Mouse (Mus musculus): ENCODE data around the gene Samm50. TPM values are rescaled to one million over a fixed set of nuclear protein-coding genes. Genes with fewer than 3 reads are reported as not detected.
"Not testable (repeated sequence)": the region's sequence is repeated elsewhere in the genome, so short reads cannot be mapped to it uniquely, and the experiment has no call there.

Gene Samm50
- 25.7 and 30.5 TPM in 2 replicates for total RNA-seq (2015)
- total RNA-seq (2017) = 26.0 and 26.4 TPM in 2 replicates

DNA sequence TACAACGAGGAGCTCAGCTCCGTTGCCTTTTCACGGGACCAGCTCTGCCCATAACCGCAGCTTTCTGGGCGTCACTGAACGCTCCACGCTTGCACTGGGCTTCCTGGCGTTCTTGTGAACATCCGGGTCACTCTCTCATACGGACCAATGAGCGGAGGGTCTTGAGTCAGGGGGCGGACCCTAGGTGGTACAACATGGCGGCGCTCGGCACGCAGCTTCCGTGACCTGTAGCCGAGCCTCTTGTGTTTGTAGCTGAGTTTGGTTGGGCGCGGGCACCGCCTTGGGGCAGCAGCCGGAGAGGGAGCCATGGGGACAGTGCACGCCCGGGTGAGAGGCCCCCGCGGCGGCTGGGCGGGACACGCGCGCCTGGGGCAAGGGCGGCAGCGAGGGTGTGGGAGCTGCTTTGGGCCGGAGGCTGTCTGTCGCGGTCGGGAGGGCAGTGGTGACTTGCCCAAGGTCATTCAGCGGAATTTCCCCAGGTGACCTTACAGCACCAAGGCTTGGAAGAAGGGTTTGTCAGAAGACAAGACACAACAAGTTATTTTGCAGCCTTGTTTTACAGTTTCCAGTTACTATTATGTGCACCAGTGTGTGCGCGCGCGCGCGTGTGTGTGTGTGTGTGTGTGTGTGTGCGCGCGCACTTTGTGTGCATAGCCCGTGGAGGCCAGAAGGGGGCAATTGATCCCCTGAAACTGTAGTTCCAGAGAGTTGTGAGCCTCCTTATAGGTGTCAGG is at the start of gene Samm50:
TSS of gene Samm50 (plus strand) at position 184 of the 734 bp plus-strand sequence.
- peak; percentile 98 for ATAC-seq (ENCODE audit: poor library complexity, severe bottlenecking)

DNA sequence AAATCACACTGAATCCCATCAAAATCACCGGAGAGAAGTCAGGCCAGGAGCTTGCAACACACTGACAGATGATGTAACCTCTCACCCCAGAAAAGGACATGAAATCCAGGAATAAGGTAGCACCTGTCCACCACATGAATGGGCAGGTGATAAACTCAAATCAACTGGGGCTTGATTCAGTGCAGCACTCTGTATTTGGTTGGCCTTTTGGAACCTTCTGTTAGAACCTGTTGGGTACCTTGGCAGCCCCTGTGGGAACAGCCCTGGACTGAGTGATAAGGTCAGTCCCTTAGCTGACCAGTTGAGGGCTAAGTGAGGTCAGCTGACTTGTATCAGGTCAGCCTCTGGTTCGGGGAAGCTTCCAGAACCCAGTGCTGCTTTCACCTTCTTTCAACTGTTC is 35.9 kb upstream of the Samm50 start:
- no peak for ATAC-seq (ENCODE audit: poor library complexity, severe bottlenecking)

DNA sequence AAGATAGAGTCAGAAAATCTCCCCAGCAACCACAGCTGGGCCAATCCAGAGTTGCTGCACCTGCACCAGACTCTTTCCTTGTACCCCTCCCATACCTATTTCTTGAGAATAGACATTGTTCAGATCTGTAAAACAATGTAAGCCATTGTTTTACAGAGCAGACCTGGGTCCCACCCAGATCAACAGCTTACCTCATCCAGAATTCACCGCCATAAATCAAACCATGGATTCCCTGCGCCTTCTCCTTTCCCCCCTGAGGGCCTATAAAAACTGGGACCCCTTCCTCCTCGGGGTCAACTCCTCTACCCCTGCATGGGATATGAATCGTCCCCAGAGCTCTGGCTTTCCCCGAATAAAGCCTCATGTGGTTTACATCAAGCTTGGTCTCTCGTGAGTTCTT is 34.5 kb upstream of the Samm50 start:
- not testable (repeated sequence) for ATAC-seq (ENCODE audit: poor library complexity, severe bottlenecking)

DNA sequence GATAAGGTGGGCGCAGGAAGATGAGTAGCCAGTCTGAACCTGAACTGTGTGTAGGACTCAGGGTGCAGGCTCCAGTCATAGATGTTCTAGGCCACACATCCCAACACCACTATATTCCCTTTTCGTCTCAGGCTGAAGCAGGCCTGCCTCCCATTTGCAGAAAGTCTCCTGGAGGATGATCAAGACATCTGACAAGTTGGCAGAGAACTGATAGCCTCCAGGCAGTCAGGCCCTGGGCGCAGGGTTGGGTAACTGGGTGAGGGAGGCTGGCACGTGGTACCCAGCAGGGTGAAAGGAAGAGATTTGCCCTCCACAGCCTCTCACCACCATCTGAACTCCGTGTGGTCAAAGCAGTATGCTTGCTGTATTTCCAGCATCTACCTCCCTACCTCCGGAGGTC is 30.2 kb upstream of the Samm50 start:
- no peak for ATAC-seq (ENCODE audit: poor library complexity, severe bottlenecking)

DNA sequence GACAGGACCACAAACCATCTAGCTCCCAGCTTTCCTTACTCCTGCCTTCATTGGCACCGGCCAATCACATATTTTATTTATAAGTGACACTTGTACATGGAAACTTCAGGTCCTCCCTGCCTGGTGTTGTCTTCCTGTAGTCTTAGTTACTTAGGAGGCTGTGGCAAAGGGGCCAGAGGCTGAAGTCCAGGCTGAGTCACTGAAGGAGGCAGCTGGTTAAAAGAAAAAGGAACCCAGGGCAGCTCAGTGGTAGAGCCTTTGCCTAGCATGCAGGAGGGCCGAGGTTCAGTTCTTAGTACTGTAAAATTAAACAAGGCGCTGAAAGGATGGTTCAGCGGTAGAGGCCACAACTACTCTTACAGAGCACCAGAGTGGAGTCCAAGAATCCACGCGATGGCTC is 25.2 kb upstream of the Samm50 start:
- no peak for ATAC-seq (ENCODE audit: poor library complexity, severe bottlenecking)

DNA sequence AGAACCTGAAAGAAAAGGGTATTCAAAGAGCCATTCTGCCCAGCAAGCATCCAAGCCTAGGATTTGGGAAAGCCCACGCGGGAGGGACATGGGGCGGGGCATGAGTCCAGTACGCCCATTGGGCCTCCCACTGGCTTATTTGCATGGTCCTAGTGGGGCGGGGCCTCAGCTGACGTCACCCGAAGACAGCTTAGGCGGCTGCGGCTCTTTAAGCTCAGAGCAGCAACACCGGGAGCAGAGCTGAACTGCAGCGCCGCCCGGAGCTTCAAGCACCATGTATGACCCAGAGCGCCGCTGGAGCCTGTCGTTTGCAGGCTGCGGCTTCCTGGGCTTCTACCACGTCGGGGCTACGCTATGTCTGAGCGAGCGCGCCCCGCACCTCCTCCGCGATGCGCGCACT is 24.4 kb upstream of the Samm50 start, which contains the start of gene Pnpla3:
TSS of gene Pnpla3 (plus strand) at position 238 of the 400 bp plus-strand sequence.
- ATAC-seq (ENCODE audit: poor library complexity, severe bottlenecking) = peak; percentile 81

DNA sequence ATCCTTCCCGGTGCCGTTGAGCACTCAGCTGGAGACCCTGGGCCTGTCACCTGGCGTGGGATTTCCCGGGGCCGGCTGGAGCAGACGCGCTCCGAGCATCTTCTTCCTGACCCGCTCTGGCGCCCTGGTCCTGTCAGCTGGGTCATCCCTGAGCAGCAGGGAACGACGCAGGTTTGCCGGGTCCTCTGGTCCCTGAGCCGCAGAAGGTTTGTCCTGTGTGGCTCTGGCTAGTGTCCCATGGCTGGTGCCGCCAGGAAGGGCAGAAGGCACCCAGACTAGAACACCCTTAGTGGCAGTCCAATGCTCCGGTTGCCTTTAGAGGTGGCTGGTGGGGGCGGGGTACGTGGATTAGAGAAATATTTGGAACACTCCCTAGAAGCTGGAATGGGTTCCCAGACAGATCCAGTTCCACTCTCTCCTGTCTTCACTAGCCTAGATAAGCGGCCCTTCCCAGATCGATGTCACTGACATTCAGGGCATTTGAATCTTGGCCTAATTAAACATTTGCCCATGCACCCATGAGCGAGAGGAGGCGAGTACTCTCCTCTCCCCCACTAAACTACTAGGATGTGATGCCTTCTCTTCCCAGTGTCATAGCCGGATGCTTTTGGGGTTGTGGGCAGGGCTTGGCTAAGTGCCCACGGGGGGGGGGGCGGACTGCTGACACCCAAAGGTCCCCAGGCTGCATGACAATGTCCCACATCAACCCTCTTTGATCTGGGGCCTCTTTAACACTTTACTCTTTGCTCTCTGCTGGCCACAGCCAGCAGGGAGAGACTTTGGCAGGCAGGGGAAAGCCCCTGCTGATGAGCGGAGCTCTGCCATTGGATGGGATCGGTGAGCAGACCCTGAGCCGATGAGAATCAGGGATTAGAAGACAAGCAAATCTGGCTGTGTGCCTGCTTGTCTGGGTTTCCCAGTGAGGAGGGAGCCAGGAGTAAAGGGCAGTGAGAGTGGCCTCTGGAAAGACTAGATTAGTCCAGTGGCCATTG is 23.6 kb upstream of the Samm50 start:
- no peak for ATAC-seq (ENCODE audit: poor library complexity, severe bottlenecking)

DNA sequence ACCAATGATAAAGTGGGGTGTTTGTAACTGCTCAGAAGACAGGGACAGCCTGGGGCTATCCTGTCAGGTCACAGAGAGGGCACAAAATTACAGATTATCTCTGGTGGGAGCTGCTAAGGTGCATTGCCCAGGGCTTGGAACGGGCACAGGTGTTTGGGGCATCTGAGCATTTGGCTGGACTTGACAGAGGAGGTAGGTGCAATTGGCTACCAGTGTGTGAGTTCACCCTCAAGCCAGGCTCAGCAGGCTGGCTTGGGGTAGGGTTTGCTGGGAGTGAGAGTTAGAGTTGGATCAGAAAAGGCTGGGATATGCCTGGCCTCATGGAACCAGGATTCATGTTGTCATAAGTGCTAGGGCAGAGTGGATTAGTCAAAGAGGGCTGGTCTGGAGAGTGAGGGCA is 22.5 kb upstream of the Samm50 start:
- ATAC-seq (ENCODE audit: poor library complexity, severe bottlenecking) = no peak

DNA sequence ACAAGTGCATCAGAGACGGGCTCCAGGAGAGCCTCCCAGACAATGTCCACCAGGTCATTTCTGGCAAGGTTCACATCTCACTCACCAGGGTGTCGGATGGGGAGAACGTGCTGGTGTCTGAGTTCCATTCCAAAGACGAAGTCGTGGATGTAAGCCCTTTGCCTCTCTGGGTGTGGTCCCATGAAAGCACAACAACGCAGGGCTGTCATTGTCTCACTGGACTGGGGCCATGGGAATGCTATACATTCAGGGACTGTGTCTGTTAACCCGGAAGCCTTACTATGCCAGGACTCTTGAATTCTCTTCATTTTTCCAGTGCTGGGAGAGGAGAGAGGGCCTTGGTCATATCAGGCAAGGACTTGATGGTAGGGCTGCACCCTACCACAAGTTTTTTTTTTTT is 20.9 kb upstream of the Samm50 start:
- no peak for ATAC-seq (ENCODE audit: poor library complexity, severe bottlenecking)

DNA sequence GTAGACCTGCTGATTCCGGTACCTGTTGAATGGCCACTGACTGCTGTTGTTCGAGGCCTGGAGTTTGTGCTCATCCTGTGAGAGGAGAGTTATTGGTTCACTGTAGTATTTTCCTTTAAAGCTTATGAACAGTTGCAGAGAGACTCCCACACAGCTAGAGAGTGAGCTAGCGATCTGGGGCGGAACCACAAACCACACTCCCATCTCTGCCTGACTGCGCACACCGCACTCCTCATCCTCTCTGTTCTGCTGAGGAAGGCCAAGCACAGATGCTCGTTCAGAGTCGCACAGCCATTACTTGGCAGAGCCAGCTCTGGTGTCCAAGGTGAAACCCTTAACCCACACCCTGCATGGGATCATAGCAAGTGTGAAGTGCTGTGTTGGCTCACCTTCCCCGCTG is 13.3 kb upstream of the Samm50 start:
- no peak for ATAC-seq (ENCODE audit: poor library complexity, severe bottlenecking)

DNA sequence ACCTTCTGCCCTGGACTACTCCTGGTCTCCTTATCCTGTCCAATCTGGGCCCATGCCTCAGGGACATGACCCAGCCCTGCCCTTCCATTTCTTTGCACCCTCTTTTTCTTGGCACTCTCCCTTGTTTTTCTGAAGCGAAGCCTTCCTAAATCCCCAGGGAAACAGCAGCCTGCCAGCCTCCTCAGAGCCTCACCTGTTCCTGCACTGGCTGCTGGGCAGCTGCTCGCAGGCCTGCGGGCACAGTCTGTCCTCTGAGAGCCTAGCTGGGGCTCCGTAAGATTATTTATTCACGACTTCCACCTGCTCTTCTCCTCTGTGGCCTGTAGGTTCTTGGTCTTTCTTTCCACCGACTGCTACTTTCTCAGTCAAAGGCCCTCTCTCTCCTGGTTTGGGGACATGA is 10.0 kb upstream of the Samm50 start:
- no peak for ATAC-seq (ENCODE audit: poor library complexity, severe bottlenecking)

DNA sequence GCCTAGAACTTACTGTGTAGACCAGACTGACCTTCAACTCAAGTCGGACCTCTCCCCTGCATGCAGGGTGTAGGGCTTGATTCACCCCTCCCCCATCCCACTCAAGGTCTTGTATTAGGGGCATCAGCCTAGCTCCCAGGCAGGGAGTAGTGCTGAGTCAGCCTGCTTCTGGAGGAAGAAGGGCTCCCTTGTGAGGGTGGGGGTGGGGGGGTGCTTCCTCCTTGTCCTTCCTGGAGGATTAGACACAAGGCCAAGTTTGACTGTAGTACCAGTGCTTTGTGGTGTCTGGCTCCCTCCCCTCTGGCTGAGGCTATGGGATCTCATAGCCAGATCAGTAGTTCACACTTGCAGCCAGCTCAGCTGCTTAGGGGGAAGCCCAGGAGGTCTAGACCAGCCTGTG is 8.1 kb upstream of the Samm50 start:
- ATAC-seq (ENCODE audit: poor library complexity, severe bottlenecking) = no peak

DNA sequence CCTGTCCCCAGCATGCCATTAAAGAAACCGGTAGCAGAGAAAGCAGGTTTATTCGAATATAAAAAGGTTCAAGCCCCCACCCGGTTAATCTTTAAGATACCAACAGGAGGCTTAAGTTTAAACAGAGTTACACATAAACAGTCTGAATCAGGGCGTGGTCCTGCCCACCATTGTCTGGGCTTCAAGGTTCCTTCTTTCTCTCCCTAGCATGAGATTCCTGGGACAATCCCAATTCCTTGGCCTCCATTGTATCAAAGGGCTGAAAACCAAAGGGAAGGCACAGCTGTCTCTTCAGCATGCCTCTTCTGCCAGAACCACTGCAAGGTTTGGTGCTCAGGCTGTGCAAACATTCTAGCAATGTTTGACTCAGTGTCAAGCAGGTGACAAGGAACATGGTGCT is 5.8 kb upstream of the Samm50 start:
- ATAC-seq (ENCODE audit: poor library complexity, severe bottlenecking) = no peak

DNA sequence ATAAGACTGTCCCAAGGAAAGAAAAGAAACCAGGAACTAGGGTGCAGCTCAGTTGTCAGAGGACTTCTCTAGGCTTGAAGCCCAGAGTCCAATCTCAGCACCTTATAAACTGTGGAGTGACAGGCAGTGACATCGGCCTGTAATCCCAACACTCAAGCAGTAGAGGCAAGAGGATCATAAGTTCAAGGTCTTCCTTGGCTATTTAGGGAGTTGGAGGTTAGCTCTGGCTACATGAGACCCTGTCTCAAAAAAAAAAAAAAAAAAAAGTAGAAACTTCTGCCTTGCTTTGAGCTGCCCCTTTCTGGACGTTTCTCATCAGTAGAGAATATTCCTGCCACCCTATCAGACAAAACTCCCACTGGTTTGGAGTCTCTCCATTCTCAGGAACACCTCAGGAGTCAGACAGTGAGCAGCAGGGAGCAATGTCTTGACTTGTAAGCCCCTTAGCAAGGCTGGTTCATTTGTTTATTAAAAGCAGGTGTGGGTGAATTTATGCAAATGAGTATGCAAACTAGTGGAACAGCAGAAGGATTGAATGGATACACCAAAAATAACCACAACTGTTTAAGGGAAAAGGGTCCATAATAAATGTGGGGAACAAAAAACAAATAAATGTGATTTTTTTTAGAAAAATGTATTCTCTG is 3.0 kb upstream of the Samm50 start:
- no peak for ATAC-seq (ENCODE audit: poor library complexity, severe bottlenecking)

DNA sequence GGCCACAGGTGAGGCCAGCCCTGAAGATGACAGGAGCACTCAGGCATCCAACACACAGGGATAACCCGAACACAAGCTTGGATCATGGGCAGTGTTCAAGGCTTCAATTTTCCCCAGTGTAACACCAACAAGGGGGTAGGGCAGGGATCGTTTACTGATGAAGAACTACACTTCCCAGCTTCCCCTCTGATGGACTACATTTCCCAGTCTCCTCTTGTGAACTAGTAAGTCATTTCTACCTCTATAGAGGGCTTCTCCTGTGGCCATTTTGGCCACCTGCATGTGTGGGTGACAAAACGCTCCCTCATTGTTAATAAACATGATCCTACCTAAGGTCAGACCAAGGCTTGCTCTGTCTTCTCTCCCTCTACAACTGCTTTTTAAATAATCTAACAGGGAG is 2.2 kb upstream of the Samm50 start:
- peak; percentile 22; the same call in 1 of the 2 replicates for ATAC-seq (ENCODE audit: poor library complexity, severe bottlenecking)

DNA sequence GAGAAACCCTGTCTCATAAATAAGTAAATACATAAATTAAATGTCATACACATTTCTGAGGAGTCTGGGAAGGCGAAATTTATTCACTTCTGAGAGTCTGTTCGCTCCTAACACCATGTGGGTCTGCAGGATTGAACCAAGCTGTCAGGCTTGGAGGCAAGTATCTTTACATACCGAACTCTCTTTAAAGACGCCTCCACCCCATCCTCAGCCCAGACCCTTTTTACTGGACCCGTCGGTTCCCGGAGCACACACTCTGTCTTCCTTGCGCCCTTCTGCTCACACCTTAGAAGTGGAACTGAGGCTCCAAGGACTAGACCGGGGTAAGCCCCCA is 350 bp upstream of the Samm50 start:
- no peak for ATAC-seq (ENCODE audit: poor library complexity, severe bottlenecking)

DNA sequence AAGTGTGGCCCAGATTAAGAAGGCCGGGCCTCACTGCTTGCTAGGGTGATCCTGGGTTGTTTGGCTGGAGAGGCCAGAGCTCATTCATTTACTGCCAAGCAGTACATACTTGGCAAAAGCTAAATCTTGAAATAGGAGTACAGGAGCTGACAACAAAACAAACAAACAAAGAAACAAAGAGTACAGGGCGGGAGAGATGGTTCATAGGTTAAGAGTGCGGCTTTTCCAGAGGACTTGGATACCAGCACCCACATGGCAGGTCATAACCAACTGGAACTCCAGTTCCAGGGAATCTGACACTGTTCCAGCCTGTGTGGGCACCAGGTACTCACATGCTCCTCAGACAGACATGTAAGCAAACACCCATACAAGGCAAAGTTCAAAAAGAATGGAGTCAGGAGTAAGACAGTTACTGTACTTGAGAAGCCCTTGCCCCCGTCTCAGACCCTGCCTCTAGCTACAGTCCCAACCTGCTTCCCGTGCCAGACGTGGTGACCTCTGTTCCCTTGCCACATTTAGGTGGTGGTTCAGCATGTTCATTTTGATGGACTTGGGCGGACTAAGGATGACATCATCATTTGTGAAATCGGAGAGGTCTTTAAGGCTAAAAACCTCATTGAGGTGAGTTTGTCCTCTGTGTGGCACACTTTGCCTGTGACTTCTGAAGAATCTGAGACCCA is 4.6 kb downstream of the Samm50 start:
- no peak for ATAC-seq (ENCODE audit: poor library complexity, severe bottlenecking)

DNA sequence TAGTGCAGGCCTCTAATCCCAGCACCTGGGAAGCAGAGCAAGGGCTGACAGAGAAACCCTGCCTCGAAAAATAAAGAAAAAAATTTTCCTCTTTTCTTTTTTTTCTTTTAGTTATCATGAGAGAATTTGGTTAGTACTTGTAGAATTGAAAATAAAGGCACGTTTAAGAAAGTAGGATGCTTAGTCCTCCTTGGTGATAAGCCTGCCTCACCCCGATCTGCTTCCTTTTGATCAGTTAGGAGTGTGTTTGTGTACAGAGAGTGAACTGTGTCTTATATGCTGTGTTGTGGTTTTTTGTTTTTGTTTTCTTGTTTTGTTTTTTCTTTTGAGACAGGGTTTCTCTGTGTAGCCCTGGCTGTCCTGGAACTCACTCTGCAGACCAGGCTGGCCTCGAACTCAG is 15.3 kb downstream of the Samm50 start:
- no peak for ATAC-seq (ENCODE audit: poor library complexity, severe bottlenecking)

DNA sequence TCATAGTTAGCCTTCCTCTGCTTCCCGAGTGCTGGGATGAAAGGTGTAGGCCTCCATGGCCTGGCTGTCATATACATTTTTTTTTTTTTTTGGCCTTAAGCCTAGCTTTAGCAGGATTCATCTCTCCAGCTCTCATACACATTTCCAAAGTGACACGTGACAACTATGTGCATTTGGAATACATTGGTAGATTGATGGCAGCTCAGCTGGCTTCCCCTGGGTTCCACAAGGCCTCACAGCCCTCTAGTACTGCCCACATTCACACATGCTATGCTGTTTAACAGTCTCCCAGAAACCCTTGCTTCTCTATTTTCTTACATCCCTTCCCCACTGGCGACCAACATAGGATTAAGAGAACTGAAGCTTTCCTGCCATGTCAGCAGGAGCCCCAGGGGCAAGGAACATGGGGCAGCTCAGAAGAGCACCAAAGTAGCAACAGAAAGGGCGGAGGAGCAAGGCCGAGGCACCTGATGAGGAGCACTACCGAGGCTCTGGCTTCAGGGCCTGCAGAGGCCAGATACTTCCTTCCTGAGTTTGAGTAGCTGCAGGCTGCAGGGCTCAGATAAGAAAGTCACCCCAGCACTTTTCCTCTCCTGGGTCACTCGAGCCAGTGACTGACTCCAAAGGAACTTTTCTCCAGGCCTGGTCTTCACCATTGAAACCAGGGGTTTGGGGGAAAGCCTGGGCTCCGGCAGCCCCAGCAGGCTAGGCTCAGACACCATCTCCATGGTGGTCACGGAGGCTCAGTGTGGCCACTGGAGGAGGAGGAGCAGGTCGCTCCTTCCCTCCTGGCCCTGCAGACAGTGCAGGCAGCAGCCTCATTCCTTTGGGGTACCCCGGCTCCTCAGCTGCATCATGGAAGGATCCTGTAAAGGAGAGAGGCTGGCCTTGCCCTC is 17.7 kb downstream of the Samm50 start:
- ATAC-seq (ENCODE audit: poor library complexity, severe bottlenecking) = peak; percentile 28; the same call in 1 of the 2 replicates

DNA sequence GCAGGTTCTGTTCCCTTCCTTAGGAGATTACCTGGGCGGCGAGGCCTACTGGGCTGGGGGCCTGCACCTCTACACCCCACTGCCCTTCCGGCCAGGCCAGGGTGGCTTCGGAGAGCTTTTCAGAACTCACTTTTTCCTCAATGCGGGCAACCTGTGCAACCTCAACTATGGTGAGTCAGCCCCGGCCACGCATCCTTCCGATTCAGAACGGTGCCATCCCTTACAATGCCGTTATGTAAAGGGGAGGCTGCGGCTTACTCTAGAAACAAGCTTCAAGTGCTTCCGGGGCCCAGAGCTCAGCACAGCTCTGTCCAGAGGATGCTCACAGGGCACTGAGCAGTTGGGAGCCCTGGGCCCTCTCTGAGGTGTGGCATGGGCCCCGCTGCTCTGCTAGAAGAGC is 18.4 kb downstream of the Samm50 start:
- ATAC-seq (ENCODE audit: poor library complexity, severe bottlenecking) = no peak

Data from megakaryocyte, adult 5-6 weeks (primary cell).